Mouse (Mus musculus): ENCODE results near the gene Gphn. TPM values are rescaled to one million over a fixed set of nuclear protein-coding genes. Genes with fewer than 3 reads are reported as not detected.

Gene Gphn
- total RNA-seq, 2 experiments from 2014 or later, result 23.5 to 24.4 TPM

- no peak for DNase-seq
- intact Hi-C loops (cut with DNase I), result no loop called here
Observed at GRCm38 (mm10) chr12:78688876-78689275, 462.7 kb downstream of the Gphn start.

DNA sequence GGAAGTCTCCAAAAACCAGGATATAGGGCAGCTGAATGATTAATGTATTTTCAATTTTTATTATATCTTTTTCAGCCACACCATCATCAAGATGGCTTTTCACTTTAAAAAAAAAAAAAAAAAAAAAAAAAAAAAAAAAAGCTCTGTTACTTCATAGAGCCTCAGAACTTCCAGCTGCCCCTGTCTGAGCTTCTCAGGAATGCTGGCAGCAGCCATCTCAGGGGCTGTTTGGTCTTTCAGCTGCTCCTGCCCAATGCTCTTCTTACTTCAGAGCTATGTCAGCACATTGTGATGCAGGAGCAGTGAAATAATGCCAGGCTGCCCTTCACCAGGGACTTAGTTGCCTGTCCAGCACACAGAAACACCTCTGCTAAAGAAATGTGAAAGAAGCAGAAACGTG is 465.1 kb downstream of the Gphn start, which contains the start of gene Fam71d:
Gene Fam71d, plus strand, starts transcription at position 211 of the 400 bp plus-strand sequence.
- intact Hi-C loops (cut with DNase I), result no loop called here
- no peak for DNase-seq

- no peak for DNase-seq
- intact Hi-C loops (cut with DNase I), result no loop called here
Observed at GRCm38 (mm10) chr12:78693281-78693680, 467.1 kb downstream of the Gphn start.

DNA sequence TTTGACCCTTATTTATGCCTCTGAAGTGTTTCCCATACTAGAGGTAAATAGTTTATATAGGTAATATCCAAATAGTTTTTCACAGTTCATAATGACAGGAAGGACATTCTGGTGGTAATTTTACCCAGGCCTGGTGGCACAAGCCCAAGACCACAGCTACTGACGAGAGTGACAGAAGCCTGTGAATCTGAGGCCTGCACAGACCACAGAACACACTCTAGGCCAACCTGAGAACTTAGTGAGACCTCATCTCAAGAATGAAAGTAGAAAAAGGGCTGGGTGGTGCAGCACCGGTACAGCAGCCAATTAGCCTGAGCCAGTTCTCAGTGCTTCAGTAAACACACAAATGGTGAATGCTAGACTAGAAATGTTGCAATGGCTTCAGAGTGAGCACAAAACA is 491.6 kb downstream of the Gphn start:
- intact Hi-C loops (cut with DNase I), result no loop called here
- DNase-seq, result no peak

- DNase-seq, result no peak
- intact Hi-C loops (cut with DNase I), result no loop called here
Observed at GRCm38 (mm10) chr12:78727723-78728122, 501.5 kb downstream of the Gphn start.

Other genes with a start within 250 kb of the Gphn start
- gene Gm6657, start 32.1 kb upstream of the Gphn start, total RNA-seq (2021), result not detected